Mouse (Mus musculus) heart, adult 2 months (tissue): Measurements from ENCODE around the gene Gnb2.

Source experiments
- CTCF ChIP-seq: fragments of 200-600 bp; IDR thresholded peaks from 2 replicates; pipeline ENCODE4 v1.8.1; 2022; ENCODE audit warnings: antibody characterized with exemption, mild to moderate bottlenecking, moderate library complexity
- EP300 ChIP-seq: fragments of 200-500 bp; IDR thresholded peaks from 2 replicates; pipeline ENCODE4 v1.6.1; 2011; ENCODE audit warnings: low read depth, low read length, control low read depth; ENCODE audit not compliant: insufficient read depth
- POLR2A ChIP-seq: fragments of 200-500 bp; IDR thresholded peaks from 2 replicates; pipeline ENCODE4 v1.6.1; 2011; ENCODE audit warnings: mild to moderate bottlenecking, low read depth, low read length, control low read depth; ENCODE audit not compliant: insufficient read depth

DNA sequence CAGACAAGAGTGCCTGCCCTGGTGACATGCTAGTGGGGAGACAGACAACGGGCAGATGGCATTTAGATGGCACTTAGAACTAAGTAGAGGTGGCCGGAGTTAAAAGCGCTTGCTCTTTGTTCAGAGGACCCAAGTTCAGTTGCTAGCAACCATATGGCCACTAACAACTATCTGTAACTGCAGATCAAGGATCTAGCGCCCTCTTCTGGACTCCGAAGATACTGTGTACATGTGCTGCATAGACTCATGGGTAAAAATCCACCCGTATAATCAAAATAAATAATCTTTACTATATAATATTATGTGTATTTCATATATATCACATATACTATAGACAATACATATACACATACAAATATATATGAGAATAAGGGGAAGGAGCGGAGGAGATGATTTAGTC is 45.7 kb downstream of the Gnb2 start:
- TF ChIP-seq CTCF (peak; percentile 33), POLR2A (no peak), EP300 (no peak)
